Mouse (Mus musculus) liver, embryonic 12.5 days (tissue): ENCODE measurements around the gene Ube2d3. TPM values are rescaled to one million over a fixed set of nuclear protein-coding genes. Genes with fewer than 3 reads are reported as not detected.
"Not testable (repeated sequence)": the region's sequence is repeated elsewhere in the genome, so short reads cannot be mapped to it uniquely, and the experiment has no call there.

ENCODE experiments used
- ATAC-seq: fragments of 200-750 bp; cut with Nextera tagmentation; 2 replicates; pipeline ENCODE4 v1.8.0; 2017; ENCODE audit warnings: moderate number of reproducible peaks, mild to moderate bottlenecking, moderate library complexity
- H3K27ac ChIP-seq: fragments of 300-500 bp; sonication (generic); 2 replicates; pipeline ENCODE4 v1.5.1; 2016; ENCODE audit warnings: mild to moderate bottlenecking
- H3K27me3 ChIP-seq: fragments of 300-500 bp; sonication (generic); replicated peaks from 2 replicates; pipeline ENCODE4 v1.6.1; 2016; ENCODE audit warnings: mild to moderate bottlenecking, moderate library complexity
- H3K36me3 ChIP-seq: fragments of 300-500 bp; sonication (generic); 2 replicates; pipeline ENCODE4 v1.6.1; 2016; ENCODE audit warnings: mild to moderate bottlenecking, moderate library complexity
- H3K4me1 ChIP-seq: fragments of 300-500 bp; sonication (generic); 2 replicates; pipeline ENCODE4 v1.6.1; 2016
- H3K4me2 ChIP-seq: fragments of 300-500 bp; sonication (generic); 2 replicates; pipeline ENCODE4 v1.6.1; 2016; ENCODE audit warnings: mild to moderate bottlenecking, moderate library complexity
- H3K4me3 ChIP-seq: fragments of 300-500 bp; sonication (generic); 2 replicates; pipeline ENCODE4 v1.5.1; 2016; ENCODE audit warnings: mild to moderate bottlenecking, moderate library complexity
- H3K9ac ChIP-seq: fragments of 300-500 bp; sonication (generic); 2 replicates; pipeline ENCODE4 v1.6.1; 2016; ENCODE audit warnings: mild to moderate bottlenecking, moderate library complexity
- H3K9me3 ChIP-seq: fragments of 300-500 bp; sonication (generic); replicated peaks from 2 replicates; pipeline ENCODE4 v1.6.1; 2016; ENCODE audit warnings: mild to moderate bottlenecking, moderate library complexity
- WGBS: fragments of 180-500 bp; shearing (Covaris S2); methylation state at CpG from one replicate; pipeline ENCODE4 v1.1.7; 2016; ENCODE audit not compliant: insufficient replicate concordance; 5-methylcytosine and 5-hydroxymethylcytosine counted together
- polyA plus RNA-seq: library from polyadenylated mRNA; unstranded; fragments of >200 nt; fragmentation: Nextera tagmentation; extraction: Ambion mirVana; gene quantifications from 2 replicates; pipeline ENCODE4 v1.2.1, GENCODE M21; 2016

Ube2d3 gene
- polyA plus RNA-seq, 1 experiment from 2014 or later = 332 TPM

GRCm38 (mm10) chr3:135439651-135440050, 1.7 kb downstream of the Ube2d3 start:
- Histone ChIP-seq H3K4me2 (peak overlapping the region; percentile 81), H3K9ac (peak overlapping the region; percentile 97), H3K36me3 (peaks cover 28% of the 10 kb centered on the region), H3K4me1 (peaks cover 38% of the 10 kb centered on the region), H3K4me3 (peak overlapping the region; percentile 78), H3K27ac (peak overlapping the region; percentile 100), H3K27me3 (no peaks in the 10 kb centered on the region), H3K9me3 (no peaks in the 10 kb centered on the region)
- WGBS = 1% methylated on average over 15 of the region's 15 CpGs
- ATAC-seq = no peak

GRCm38 (mm10) chr3:135440221-135440620, 2.3 kb downstream of the Ube2d3 start:
- Histone ChIP-seq H3K9ac (peak overlapping the region; percentile 97), H3K36me3 (peaks cover 32% of the 10 kb centered on the region), H3K4me3 (peak overlapping the region; percentile 78), H3K4me1 (peaks cover 38% of the 10 kb centered on the region), H3K27ac (peak overlapping the region; percentile 100), H3K9me3 (no peaks in the 10 kb centered on the region), H3K27me3 (no peaks in the 10 kb centered on the region), H3K4me2 (peak overlapping the region; percentile 81)
- 4% methylated on average over 7 of the region's 7 CpGs for WGBS
- no peak for ATAC-seq

GRCm38 (mm10) chr3:135440621-135441020, 2.7 kb downstream of the Ube2d3 start:
- Histone ChIP-seq H3K4me3 (peak overlapping the region; percentile 78), H3K36me3 (peaks cover 34% of the 10 kb centered on the region), H3K9me3 (no peaks in the 10 kb centered on the region), H3K4me1 (peaks cover 38% of the 10 kb centered on the region), H3K27ac (peak overlapping the region; percentile 100), H3K27me3 (no peaks in the 10 kb centered on the region), H3K4me2 (peak overlapping the region; percentile 81), H3K9ac (peak overlapping the region; percentile 97)
- WGBS = 29% methylated on average over 10 of the region's 10 CpGs
- ATAC-seq = no peak

GRCm38 (mm10) chr3:135444930-135445329, 7.0 kb downstream of the Ube2d3 start:
- peaks cover 49% of the 10 kb centered on the region for H3K36me3 ChIP-seq
- no peak overlapping the region for H3K27ac ChIP-seq
- H3K4me2 ChIP-seq = no peak overlapping the region
- no peaks in the 10 kb centered on the region for H3K27me3 ChIP-seq
- H3K4me3 ChIP-seq = no peak overlapping the region
- H3K4me1 ChIP-seq = peaks cover 27% of the 10 kb centered on the region
- H3K9me3 ChIP-seq = no peaks in the 10 kb centered on the region
- no peak overlapping the region for H3K9ac ChIP-seq
- ATAC-seq = no peak

- Histone ChIP-seq H3K4me1 (no peaks in the 10 kb centered on the region), H3K4me2 (no peak overlapping the region), H3K9ac (no peak overlapping the region), H3K4me3 (no peak overlapping the region), H3K27ac (no peak overlapping the region), H3K9me3 (no peaks in the 10 kb centered on the region), H3K27me3 (no peaks in the 10 kb centered on the region), H3K36me3 (peaks cover 83% of the 10 kb centered on the region)
- ATAC-seq = no peak
Observed at GRCm38 (mm10) chr3:135458981-135459380, 21.0 kb downstream of the Ube2d3 start.

- Histone ChIP-seq H3K27ac (no peak overlapping the region), H3K4me2 (no peak overlapping the region), H3K4me3 (no peak overlapping the region), H3K9ac (no peak overlapping the region), H3K27me3 (no peaks in the 10 kb centered on the region), H3K36me3 (peaks cover 35% of the 10 kb centered on the region), H3K9me3 (no peaks in the 10 kb centered on the region), H3K4me1 (no peaks in the 10 kb centered on the region)
- ATAC-seq = no peak
- 80% methylated on average over 1 of the region's 1 CpGs for WGBS
Observed at GRCm38 (mm10) chr3:135468402-135468801, 30.5 kb downstream of the Ube2d3 start.

GRCm38 (mm10) chr3:135469146-135469545, 31.2 kb downstream of the Ube2d3 start:
- 51% methylated on average over 3 of the region's 3 CpGs for WGBS
- H3K4me3 ChIP-seq = no peak overlapping the region
- H3K27ac ChIP-seq = no peak overlapping the region
- H3K27me3 ChIP-seq = no peaks in the 10 kb centered on the region
- H3K36me3 ChIP-seq = peaks cover 28% of the 10 kb centered on the region
- H3K4me2 ChIP-seq = no peak overlapping the region
- ATAC-seq = peak; percentile 47; the same call in 1 of the 2 replicates
- H3K4me1 ChIP-seq = no peaks in the 10 kb centered on the region
- no peak overlapping the region for H3K9ac ChIP-seq
- H3K9me3 ChIP-seq = no peaks in the 10 kb centered on the region

GRCm38 (mm10) chr3:135469974-135470373, 32.0 kb downstream of the Ube2d3 start:
- peaks cover 20% of the 10 kb centered on the region for H3K36me3 ChIP-seq
- no peak overlapping the region for H3K4me3 ChIP-seq
- H3K27ac ChIP-seq = no peak overlapping the region
- no peak for ATAC-seq
- H3K4me1 ChIP-seq = no peaks in the 10 kb centered on the region
- no peak overlapping the region for H3K9ac ChIP-seq
- H3K4me2 ChIP-seq = no peak overlapping the region
- 46% methylated on average over 4 of the region's 4 CpGs for WGBS
- no peaks in the 10 kb centered on the region for H3K9me3 ChIP-seq
- H3K27me3 ChIP-seq = no peaks in the 10 kb centered on the region

- 44% methylated on average over 1 of the region's 1 CpGs for WGBS
- no peaks in the 10 kb centered on the region for H3K4me1 ChIP-seq
Observed at GRCm38 (mm10) chr3:135470823-135471222, 32.9 kb downstream of the Ube2d3 start.

GRCm38 (mm10) chr3:135475025-135475424, 37.1 kb downstream of the Ube2d3 start:
- no peaks in the 10 kb centered on the region for H3K4me1 ChIP-seq
- no peaks in the 10 kb centered on the region for H3K27me3 ChIP-seq
- no peak overlapping the region for H3K9ac ChIP-seq
- WGBS = 73% methylated on average over 8 of the region's 8 CpGs
- H3K4me3 ChIP-seq = no peak overlapping the region
- no peak overlapping the region for H3K4me2 ChIP-seq
- ATAC-seq = no peak
- no peak overlapping the region for H3K27ac ChIP-seq
- no peaks in the 10 kb centered on the region for H3K9me3 ChIP-seq
- no peaks in the 10 kb centered on the region for H3K36me3 ChIP-seq

More at GRCm38 (mm10) chr3:135470823-135471222, 32.9 kb downstream of the Ube2d3 start:
- no peaks in the 10 kb centered on the region for H3K27me3 ChIP-seq
- no peak overlapping the region for H3K4me3 ChIP-seq
- no peak for ATAC-seq
- H3K4me2 ChIP-seq = no peak overlapping the region
- no peak overlapping the region for H3K27ac ChIP-seq
- peaks cover 16% of the 10 kb centered on the region for H3K36me3 ChIP-seq
- H3K9ac ChIP-seq = no peak overlapping the region
- no peaks in the 10 kb centered on the region for H3K9me3 ChIP-seq

- ATAC-seq = no peak
- WGBS = 65% methylated on average over 6 of the region's 6 CpGs
- Histone ChIP-seq H3K9ac (no peak overlapping the region), H3K27ac (no peak overlapping the region), H3K4me2 (no peak overlapping the region), H3K36me3 (no peaks in the 10 kb centered on the region), H3K4me3 (no peak overlapping the region), H3K4me1 (no peaks in the 10 kb centered on the region), H3K27me3 (no peaks in the 10 kb centered on the region), H3K9me3 (no peaks in the 10 kb centered on the region)
Observed at GRCm38 (mm10) chr3:135476286-135476685, 38.3 kb downstream of the Ube2d3 start.

- H3K4me2 ChIP-seq = no peak overlapping the region
- H3K4me3 ChIP-seq = no peak overlapping the region
- H3K27ac ChIP-seq = no peak overlapping the region
- WGBS = 40% methylated on average over 2 of the region's 2 CpGs
- H3K9ac ChIP-seq = no peak overlapping the region
- no peaks in the 10 kb centered on the region for H3K36me3 ChIP-seq
- ATAC-seq = no peak
- no peaks in the 10 kb centered on the region for H3K9me3 ChIP-seq
- no peaks in the 10 kb centered on the region for H3K27me3 ChIP-seq
- no peaks in the 10 kb centered on the region for H3K4me1 ChIP-seq
Observed at GRCm38 (mm10) chr3:135476977-135477376, 39.0 kb downstream of the Ube2d3 start.

GRCm38 (mm10) chr3:135479090-135479489, 41.1 kb downstream of the Ube2d3 start:
- not testable (repeated sequence) for H3K9ac ChIP-seq, H3K4me1 ChIP-seq, ATAC-seq, H3K36me3 ChIP-seq, H3K27me3 ChIP-seq, H3K4me2 ChIP-seq, H3K27ac ChIP-seq, H3K4me3 ChIP-seq, H3K9me3 ChIP-seq
- 64% methylated on average over 5 of the region's 5 CpGs for WGBS
